Mouse (Mus musculus): ENCODE measurements around the gene Knl1. TPM values are rescaled to one million over a fixed set of nuclear protein-coding genes. Genes with fewer than 3 reads are reported as not detected.

The Knl1 gene
- total and polyA plus RNA-seq, 3 experiments, result 18.6 to 160 (median 23.2) TPM

DNA sequence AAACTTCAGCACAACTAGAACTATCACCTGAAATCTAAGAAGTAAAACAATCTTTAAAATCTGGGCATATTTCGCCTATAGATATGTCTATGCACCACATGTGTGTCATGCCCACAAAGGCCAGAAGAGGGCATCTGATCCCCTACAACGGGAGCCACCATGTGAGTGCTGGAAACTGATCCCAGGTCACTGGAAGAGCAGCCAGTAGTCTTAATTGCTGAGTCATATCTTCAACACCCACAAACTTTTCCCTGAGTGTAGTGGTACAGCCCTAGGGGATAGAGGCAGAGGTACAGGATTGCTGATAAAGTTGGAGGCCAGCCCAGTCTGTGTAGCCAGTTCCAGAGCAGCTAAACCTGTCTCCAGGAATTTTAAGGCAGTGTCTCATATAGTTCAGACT, 98.3 kb downstream of the Knl1 start:
- peak; percentile 47 for TF ChIP-seq RAD21 (IDR thresholded peaks at IDR 0.05; ENCODE audit: low read depth, low read length)
- TF ChIP-seq KAT2A (conservative IDR thresholded peaks at IDR 0.05; ENCODE audit: low read depth, low read length), result no peak
- TF ChIP-seq MYC (IDR thresholded peaks at IDR 0.05; ENCODE audit: low read depth, low read length), result peak; percentile 39; the same call in 1 of the 2 replicates
- no peak for TF ChIP-seq GATA1 (IDR thresholded peaks at IDR 0.05; ENCODE audit: low read depth, low read length)
- TF ChIP-seq SMC3 (IDR thresholded peaks at IDR 0.05; ENCODE audit: low read depth, low read length), result peak; percentile 62
- TF ChIP-seq ZC3H11A (IDR thresholded peaks at IDR 0.05; ENCODE audit: low read depth, low read length), result peak; percentile 40
- TF ChIP-seq POLR2AphosphoS5 (IDR thresholded peaks at IDR 0.05; ENCODE audit: borderline replicate concordance, low read depth, low read length), result no peak
- peak; percentile 53 to 62 (median 60) for TF ChIP-seq CTCF (IDR thresholded peaks at IDR 0.05 in 2 of 3, conservative IDR thresholded peaks at IDR 0.05 in 1 of 3; ENCODE audit: control insufficient read depth in 1 of 3, insufficient read depth in 1 of 3, low read depth in 2 of 3, low read length in 3 of 3, poor library complexity in 1 of 3, severe bottlenecking in 1 of 3)
- no peak for TF ChIP-seq JUND (IDR thresholded peaks at IDR 0.05; ENCODE audit: low read depth, low read length)
- TF ChIP-seq RCOR1 (IDR thresholded peaks at IDR 0.05; ENCODE audit: low read depth, low read length), result 0 out of 2 replicates have a peak, but pooled peaks have one; percentile 12
- TF ChIP-seq MAFK (IDR thresholded peaks at IDR 0.05; ENCODE audit: borderline replicate concordance, low read depth, low read length), result peak; percentile 17; the same call in 1 of the 2 replicates
- peak; percentile 17; the same call in 1 of the 2 replicates for TF ChIP-seq SIN3A (IDR thresholded peaks at IDR 0.05; ENCODE audit: low read length)
- no peaks in the 10 kb centered on the region for H3K4me1 ChIP-seq (ENCODE audit: control insufficient read depth in 1 of 2, insufficient read depth in 2 of 2, low read length in 2 of 2)
- no peaks in the 10 kb centered on the region for H3K9me3 ChIP-seq (replicated peaks; ENCODE audit: insufficient read depth, low read length)
- H3K27me3 ChIP-seq (ENCODE audit: control insufficient read depth in 1 of 2, insufficient read depth in 2 of 2, low read length in 2 of 2), result no peaks in the 10 kb centered on the region
- H3K79me2 ChIP-seq (ENCODE audit: control insufficient read depth, insufficient read depth, low read length, poor library complexity), result no peaks in the 10 kb centered on the region
- H3K4me3 ChIP-seq (ENCODE audit: control insufficient read depth in 1 of 2, insufficient read depth in 1 of 2, low read depth in 2 of 2, low read length in 2 of 2), result no peak overlapping the region
- peak; percentile 71 for DNase-seq (ENCODE audit: low read depth, low spot score)
- H3K9ac ChIP-seq (ENCODE audit: control insufficient read depth, low read depth, low read length, poor library complexity, severe bottlenecking), result no peak overlapping the region
- H3K27ac ChIP-seq (ENCODE audit: control insufficient read depth, low read depth, low read length), result no peak overlapping the region
- H3K36me3 ChIP-seq (ENCODE audit: control insufficient read depth in 1 of 2, insufficient read depth in 2 of 2, low read length in 2 of 2), result peaks cover 4 to 17% of the 10 kb centered on the region in 2 experiments; a peak in 3 of 4 replicates

DNA sequence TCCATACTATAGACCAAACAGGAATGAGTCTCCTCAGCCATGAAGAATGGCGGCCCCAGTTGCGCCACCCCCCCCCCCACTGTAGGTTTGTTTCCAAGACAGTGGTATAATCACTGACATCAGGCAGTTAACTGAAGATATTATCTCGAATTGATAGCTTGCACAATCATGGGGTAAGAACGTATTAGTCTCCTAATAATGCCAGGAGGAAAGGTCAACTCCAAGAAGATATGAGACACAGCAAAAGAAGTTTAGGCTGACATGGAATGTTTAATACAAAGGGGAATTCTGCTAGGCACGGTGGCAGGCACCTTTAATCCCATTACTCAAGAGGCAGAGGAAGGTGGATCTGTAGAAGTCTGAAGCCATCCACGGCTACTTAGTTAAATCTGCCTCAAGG, 99.5 kb downstream of the Knl1 start:
- no peak for DNase-seq (ENCODE audit: low read depth, low spot score)
- no peak overlapping the region for H3K9ac ChIP-seq (ENCODE audit: control insufficient read depth, low read depth, low read length, poor library complexity, severe bottlenecking)

More for the DNA sequence above, 99.5 kb downstream of the Knl1 start:
- Histone ChIP-seq H3K4me3 (ENCODE audit: control insufficient read depth in 1 of 2, insufficient read depth in 1 of 2, low read depth in 2 of 2, low read length in 2 of 2) (no peak overlapping the region), H3K9me3 (replicated peaks; ENCODE audit: insufficient read depth, low read length) (no peaks in the 10 kb centered on the region), H3K27ac (ENCODE audit: control insufficient read depth, low read depth, low read length) (no peak overlapping the region), H3K4me1 (ENCODE audit: control insufficient read depth in 1 of 2, insufficient read depth in 2 of 2, low read length in 2 of 2) (no peaks in the 10 kb centered on the region), H3K27me3 (ENCODE audit: control insufficient read depth in 1 of 2, insufficient read depth in 2 of 2, low read length in 2 of 2) (no peaks in the 10 kb centered on the region), H3K36me3 (ENCODE audit: control insufficient read depth in 1 of 2, insufficient read depth in 2 of 2, low read length in 2 of 2) (peaks cover 4 to 15% of the 10 kb centered on the region in 2 experiments; a peak in 3 of 4 replicates), H3K79me2 (ENCODE audit: control insufficient read depth, insufficient read depth, low read length, poor library complexity) (no peaks in the 10 kb centered on the region; the same call in 1 of the 2 replicates)
- no peak for TF ChIP-seq ELF1 (IDR thresholded peaks at IDR 0.05; ENCODE audit: low read depth, low read length)
- no peak for TF ChIP-seq RAD21 (IDR thresholded peaks at IDR 0.05; ENCODE audit: low read depth, low read length)
- TF ChIP-seq CHD2 (IDR thresholded peaks at IDR 0.05; ENCODE audit: low read length), result no peak
- no peak for TF ChIP-seq E2F4 (IDR thresholded peaks at IDR 0.05; ENCODE audit: borderline replicate concordance, low read depth, low read length)
- TF ChIP-seq POLR2AphosphoS5 (IDR thresholded peaks at IDR 0.05; ENCODE audit: borderline replicate concordance, low read depth, low read length), result no peak
- no peak for TF ChIP-seq BHLHE40 (IDR thresholded peaks at IDR 0.05; ENCODE audit: borderline replicate concordance, low read depth, low read length)
- TF ChIP-seq MYC (IDR thresholded peaks at IDR 0.05; ENCODE audit: low read depth, low read length), result no peak
- no peak for TF ChIP-seq MXI1 (IDR thresholded peaks at IDR 0.05; ENCODE audit: low read depth, low read length)
- TF ChIP-seq NRF1 (IDR thresholded peaks at IDR 0.05; ENCODE audit: insufficient read depth, low read depth, low read length, poor library complexity, severe bottlenecking), result no peak
- no peak for TF ChIP-seq CTCF (IDR thresholded peaks at IDR 0.05 in 2 of 3, conservative IDR thresholded peaks at IDR 0.05 in 1 of 3; ENCODE audit: control insufficient read depth in 1 of 3, insufficient read depth in 1 of 3, low read depth in 2 of 3, low read length in 3 of 3, poor library complexity in 1 of 3, severe bottlenecking in 1 of 3)
- TF ChIP-seq MEF2A (IDR thresholded peaks at IDR 0.05; ENCODE audit: extremely low read depth, insufficient replicate concordance, low read depth, low read length, poor library complexity, severe bottlenecking), result no peak
- no peak for TF ChIP-seq MAZ (IDR thresholded peaks at IDR 0.05; ENCODE audit: low read depth, low read length)
- no peak for TF ChIP-seq GABPA (IDR thresholded peaks at IDR 0.05; ENCODE audit: low read depth, low read length)
- TF ChIP-seq SIN3A (IDR thresholded peaks at IDR 0.05; ENCODE audit: low read length), result no peak
- no peak for TF ChIP-seq ZMIZ1 (IDR thresholded peaks at IDR 0.05; ENCODE audit: low read depth, low read length)
- no peak for TF ChIP-seq TCF12 (IDR thresholded peaks at IDR 0.05; ENCODE audit: low read depth, low read length)
- no peak for TF ChIP-seq USF2 (IDR thresholded peaks at IDR 0.05; ENCODE audit: borderline replicate concordance in 1 of 2, insufficient read depth in 1 of 2, low read depth in 1 of 2, low read length in 2 of 2)
- TF ChIP-seq KAT2A (conservative IDR thresholded peaks at IDR 0.05; ENCODE audit: low read depth, low read length), result no peak
- TF ChIP-seq POLR2AphosphoS2 (IDR thresholded peaks at IDR 0.05; ENCODE audit: low read length), result no peak
